ENCODE assay signal across 8 mouse cellular contexts in the genomic region with DNA sequence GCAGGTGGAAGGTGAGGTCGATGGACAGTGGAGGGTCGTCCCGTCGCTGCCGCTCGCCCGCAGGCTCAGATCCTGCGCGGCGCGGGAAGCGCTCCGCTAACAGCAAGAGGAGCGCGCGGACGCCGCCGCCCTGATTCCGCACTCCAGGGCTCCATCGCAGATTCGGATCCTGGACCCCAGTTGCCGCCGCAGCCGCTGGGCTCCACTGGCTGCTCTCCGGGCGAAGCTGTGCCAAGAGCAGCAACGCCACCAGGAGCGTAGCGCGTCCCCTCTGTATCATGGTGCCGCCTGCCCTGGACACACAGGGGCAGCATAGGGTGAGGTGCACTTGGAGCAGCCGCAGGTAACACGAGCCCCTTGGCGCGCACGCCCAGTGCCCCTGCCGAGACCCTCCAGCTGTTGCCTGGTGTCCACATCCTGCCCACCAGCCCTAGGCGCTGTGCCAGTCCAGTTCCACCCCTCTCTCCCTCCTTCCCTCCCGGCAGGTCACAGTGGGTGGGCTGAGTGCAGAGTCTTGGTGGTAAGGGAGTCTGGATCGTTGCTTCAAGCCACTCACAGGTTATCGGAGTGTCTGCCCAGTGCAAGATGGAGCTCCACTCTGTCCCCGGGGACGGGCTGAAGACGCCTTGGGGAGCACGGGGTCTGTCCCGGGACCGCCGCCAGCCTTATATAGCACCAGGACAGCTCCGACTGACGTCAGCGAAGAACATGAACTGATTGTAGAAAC. TPM values are rescaled to one million over a fixed set of nuclear protein-coding genes. Genes with fewer than 3 reads are reported as not detected.
DNase-seq lines count a peak whose midpoint lies in the region; ATAC-seq and TF ChIP-seq lines count a peak whose summit lies in the region.

A gene (minus strand): TSS at position 589 of the 727 bp plus-strand sequence.

- peaks cover 11% of the 10 kb centered on the region for H3K36me3 ChIP-seq in limb, embryonic 10.5 days
- H3K36me3 ChIP-seq in stomach, embryonic 16.5 days (ENCODE audit: control insufficient read depth, insufficient read depth, low read length) = peaks cover 6% of the 10 kb centered on the region; the same call in 1 of the 2 replicates

- peak within 1 kb of the TSS; percentile 27 for H3K4me2 ChIP-seq in stomach, embryonic 16.5 days (ENCODE audit: low read depth, low read length)

- TF ChIP-seq CTCF in cerebellum, adult 2 months (IDR thresholded peaks at IDR 0.05; ENCODE audit: borderline replicate concordance, insufficient read depth, low read depth, low read length) = no peak

- TF ChIP-seq POLR2A in cerebellum, adult 2 months (IDR thresholded peaks at IDR 0.05; ENCODE audit: borderline replicate concordance, insufficient read depth, low read length) = no peak

- no peak within 1 kb of the TSS for H3K9ac ChIP-seq in stomach, embryonic 16.5 days (ENCODE audit: low read length)

- no peaks in the 10 kb centered on the region for H3K9me3 ChIP-seq in limb, embryonic 10.5 days (replicated peaks)
- H3K9me3 ChIP-seq in stomach, embryonic 16.5 days (replicated peaks; ENCODE audit: control insufficient read depth, low read length) = no peaks in the 10 kb centered on the region

- no peak for DNase-seq in cerebellum, adult 2 months
- no peak for DNase-seq in cerebellum, adult 11 months
- DNase-seq in right cerebral cortex, postnatal 14 days = peak; percentile 19
- no peak for DNase-seq in right cerebral cortex, adult 18-20 months
- DNase-seq in limb, embryonic 10.5 days (ENCODE audit: low spot score) = peak; percentile 49
- DNase-seq in adrenal gland, adult 18-20 months (ENCODE audit: low spot score in 2 of 2) = no peak
- no peak for DNase-seq in cerebellum, adult 9-11 months

- H3K4me1 ChIP-seq in cerebellum, adult 2 months (ENCODE audit: control insufficient read depth, insufficient read depth, low read length) = no peaks in the 10 kb centered on the region
- H3K4me1 ChIP-seq in limb, embryonic 10.5 days = peaks cover 25% of the 10 kb centered on the region
- H3K4me1 ChIP-seq in stomach, embryonic 16.5 days (ENCODE audit: control insufficient read depth, insufficient read depth, low read length) = no peaks in the 10 kb centered on the region

- no peak within 1 kb of the TSS for H3K27ac ChIP-seq in cerebellum, adult 2 months (ENCODE audit: insufficient read depth, low read length)
- H3K27ac ChIP-seq in limb, embryonic 10.5 days = no peak within 1 kb of the TSS
- no peak within 1 kb of the TSS for H3K27ac ChIP-seq in stomach, embryonic 16.5 days (ENCODE audit: low read length)

- WGBS in cerebellum, adult 2 months = under 1% methylated on average over 52 of the region's 52 CpGs
- 3% methylated on average over 52 of the region's 52 CpGs for WGBS in limb, embryonic 10.5 days
- 2% methylated on average over 52 of the region's 52 CpGs for WGBS in stomach, embryonic 16.5 days

- no peak for ATAC-seq in stomach, embryonic 16.5 days (ENCODE audit: insufficient read depth, low FRiP score)

- peak within 1 kb of the TSS; percentile 24 for H3K4me3 ChIP-seq in cerebellum, adult 2 months (replicated peaks; ENCODE audit: insufficient read depth, low read depth, low read length)
- H3K4me3 ChIP-seq in limb, embryonic 10.5 days = peak within 1 kb of the TSS; percentile 34
- H3K4me3 ChIP-seq in stomach, embryonic 16.5 days (replicated peaks; ENCODE audit: low read length) = peak within 1 kb of the TSS; percentile 10; the same call in 1 of the 2 replicates

- H3K27me3 ChIP-seq in cerebellum, adult 2 months (ENCODE audit: control insufficient read depth, insufficient read depth, low read length) = peaks cover 7% of the 10 kb centered on the region; the same call in 1 of the 2 replicates
- peaks cover 71% of the 10 kb centered on the region for H3K27me3 ChIP-seq in limb, embryonic 10.5 days (ENCODE audit: low read depth, poor library complexity, severe bottlenecking)
- peaks cover 57% of the 10 kb centered on the region for H3K27me3 ChIP-seq in stomach, embryonic 16.5 days (ENCODE audit: control insufficient read depth, insufficient read depth, low read length)

RNA-seq across cellular contexts. Expression of the gene that starts here (rescaled TPM):
- 1.2 TPM in 1 of 2 replicates, not detected in the other for polyA plus RNA-seq in cerebellum, adult 2 months (2012; rRNA removed)
- not detected in 2 replicates for polyA plus RNA-seq in limb, embryonic 10.5 days (2016; fragmentation: Nextera tagmentation; extraction: Ambion mirVana)
- polyA plus RNA-seq in stomach, embryonic 16.5 days (2015; fragmentation: Nextera tagmentation; extraction: Ambion mirVana) = not detected in 2 replicates
- not detected for total RNA-seq in adrenal gland, adult 18-20 months (2021)

Comparison
In these comparisons a context has a peak if more than half of its experiments do, and no peak if none do; other contexts are left out.
1. Peak in DNase-seq and H3K4me3 ChIP-seq in limb, embryonic 10.5 days; RNA of the gene not detected or under 1 TPM.